In the genomic region with DNA sequence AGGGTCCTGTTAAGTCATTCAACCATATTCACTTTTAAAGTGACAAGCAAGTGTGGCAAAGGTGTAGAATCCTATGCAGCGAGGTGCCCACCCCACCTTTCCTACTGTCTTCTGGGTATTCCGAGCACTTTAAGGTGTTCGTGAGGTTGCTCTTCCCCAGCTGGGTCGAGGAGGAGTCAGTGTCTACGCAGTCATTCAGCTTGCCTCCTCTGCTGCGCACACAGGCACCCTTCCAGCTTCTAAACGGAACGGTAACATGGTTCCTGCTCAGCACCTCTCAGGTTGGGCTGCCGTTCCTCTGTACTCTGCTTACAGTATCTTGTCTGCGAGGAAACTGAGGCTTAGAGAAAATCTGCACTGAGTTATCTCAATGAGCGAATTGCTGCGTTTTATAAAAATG, we compare ENCODE assay signal across 7 mouse cellular contexts. TPM values are rescaled to one million over a fixed set of nuclear protein-coding genes. Genes with fewer than 3 reads are reported as not detected.
DNase-seq lines count a peak whose midpoint lies in the region; ATAC-seq and TF ChIP-seq lines count a peak whose summit lies in the region.

No protein-coding gene starts in this region.

- no peaks in the 10 kb centered on the region for H3K9me3 ChIP-seq in embryonic facial prominence, embryonic 11.5 days (replicated peaks; ENCODE audit: control insufficient read depth, low read length)
- no peaks in the 10 kb centered on the region for H3K9me3 ChIP-seq in hindbrain, embryonic 13.5 days
- no peaks in the 10 kb centered on the region for H3K9me3 ChIP-seq in midbrain, embryonic 14.5 days (ENCODE audit: control insufficient read depth, low read length)

- H3K9ac ChIP-seq in liver, adult 2 months (ENCODE audit: low read depth, low read length): peak overlapping the region; percentile 59
- no peak overlapping the region for H3K9ac ChIP-seq in embryonic facial prominence, embryonic 11.5 days (replicated peaks; ENCODE audit: low read length)
- H3K9ac ChIP-seq in hindbrain, embryonic 13.5 days: no peak overlapping the region
- H3K9ac ChIP-seq in midbrain, embryonic 14.5 days (replicated peaks; ENCODE audit: low read length): no peak overlapping the region; the same call in 1 of the 2 replicates

- H3K27me3 ChIP-seq in liver, adult 2 months (ENCODE audit: control insufficient read depth, insufficient read depth, low read length): no peaks in the 10 kb centered on the region
- H3K27me3 ChIP-seq in embryonic facial prominence, embryonic 11.5 days (ENCODE audit: control insufficient read depth, insufficient read depth, low read length): no peaks in the 10 kb centered on the region; the same call in 1 of the 2 replicates
- H3K27me3 ChIP-seq in hindbrain, embryonic 13.5 days: peaks cover 7% of the 10 kb centered on the region; the same call in 1 of the 2 replicates
- no peaks in the 10 kb centered on the region for H3K27me3 ChIP-seq in midbrain, embryonic 14.5 days (ENCODE audit: control insufficient read depth, insufficient read depth, low read length)

- WGBS in liver, adult 2 months: 24% methylated on average over 12 of the region's 12 CpGs
- WGBS in embryonic facial prominence, embryonic 11.5 days: 54% methylated on average over 12 of the region's 12 CpGs
- WGBS in hindbrain, embryonic 13.5 days: 52% methylated on average over 12 of the region's 12 CpGs
- WGBS in midbrain, embryonic 14.5 days: 49% methylated on average over 12 of the region's 12 CpGs

- peak; percentile 51 for DNase-seq in liver, adult 2 months (ENCODE audit: extremely low read depth, low read depth, low spot score)
- no peak for DNase-seq in liver
- DNase-seq in embryonic facial prominence, embryonic 11.5 days (ENCODE audit: low spot score): no peak
- no peak for DNase-seq in midbrain, embryonic 14.5 days
- DNase-seq in spleen, postnatal 36 days (ENCODE audit: low spot score in 2 of 2): no peak
- no peak for DNase-seq in gastrocnemius, postnatal 10 days

- H3K4me1 ChIP-seq in liver, adult 2 months (ENCODE audit: control insufficient read depth, insufficient read depth, low read length): peaks cover 15% of the 10 kb centered on the region
- no peaks in the 10 kb centered on the region; the same call in 1 of the 2 replicates for H3K4me1 ChIP-seq in embryonic facial prominence, embryonic 11.5 days (ENCODE audit: control insufficient read depth, insufficient read depth, low read length)
- peaks cover 67% of the 10 kb centered on the region for H3K4me1 ChIP-seq in hindbrain, embryonic 13.5 days (replicated peaks)
- peaks cover 19% of the 10 kb centered on the region for H3K4me1 ChIP-seq in midbrain, embryonic 14.5 days (ENCODE audit: control insufficient read depth, insufficient read depth, low read length)

- no peak for TF ChIP-seq POLR2A in liver, adult 2 months (IDR thresholded peaks at IDR 0.05; ENCODE audit: extremely low read depth, insufficient read depth, low read length)

- TF ChIP-seq CTCF in liver, adult 2 months (IDR thresholded peaks at IDR 0.05; ENCODE audit: low read depth, low read length): no peak

- H3K4me3 ChIP-seq in liver, adult 2 months (ENCODE audit: insufficient read depth, low read depth, low read length): peak overlapping the region; percentile 11; the same call in 1 of the 2 replicates
- H3K4me3 ChIP-seq in embryonic facial prominence, embryonic 11.5 days (ENCODE audit: low read depth, low read length): no peak overlapping the region
- H3K4me3 ChIP-seq in hindbrain, embryonic 13.5 days: no peak overlapping the region
- H3K4me3 ChIP-seq in midbrain, embryonic 14.5 days (replicated peaks; ENCODE audit: low read depth, low read length): no peak overlapping the region

- no peaks in the 10 kb centered on the region for H3K79me2 ChIP-seq in liver, adult 2 months (ENCODE audit: control insufficient read depth, insufficient read depth, low read length)

- no peaks in the 10 kb centered on the region for H3K36me3 ChIP-seq in liver, adult 2 months (ENCODE audit: control insufficient read depth, insufficient read depth, low read length)
- H3K36me3 ChIP-seq in embryonic facial prominence, embryonic 11.5 days (replicated peaks; ENCODE audit: control insufficient read depth, insufficient read depth, low read depth, low read length): no peaks in the 10 kb centered on the region
- no peaks in the 10 kb centered on the region for H3K36me3 ChIP-seq in hindbrain, embryonic 13.5 days
- no peaks in the 10 kb centered on the region for H3K36me3 ChIP-seq in midbrain, embryonic 14.5 days (ENCODE audit: control insufficient read depth, insufficient read depth, low read length)

- 0 out of 2 replicates have a peak overlapping the region, but pooled peaks have one; percentile 13 for H3K4me2 ChIP-seq in embryonic facial prominence, embryonic 11.5 days (ENCODE audit: low read depth, low read length)
- H3K4me2 ChIP-seq in hindbrain, embryonic 13.5 days: peak overlapping the region; percentile 37; the same call in 1 of the 2 replicates
- peak overlapping the region; percentile 33 for H3K4me2 ChIP-seq in midbrain, embryonic 14.5 days (ENCODE audit: low read length)

- ATAC-seq in embryonic facial prominence, embryonic 11.5 days (replicated peaks; ENCODE audit: insufficient number of reproducible peaks, low FRiP score, low TSS enrichment, low read depth): no peak
- ATAC-seq in hindbrain, embryonic 13.5 days (ENCODE audit: low FRiP score): no peak
- no peak for ATAC-seq in midbrain, embryonic 14.5 days (ENCODE audit: low FRiP score, low TSS enrichment)

- H3K27ac ChIP-seq in liver, adult 2 months (replicated peaks; ENCODE audit: insufficient read depth, low read depth, low read length): peak overlapping the region; percentile 95
- H3K27ac ChIP-seq in embryonic facial prominence, embryonic 11.5 days (replicated peaks; ENCODE audit: low read depth, low read length): no peak overlapping the region
- no peak overlapping the region for H3K27ac ChIP-seq in hindbrain, embryonic 13.5 days
- no peak overlapping the region for H3K27ac ChIP-seq in midbrain, embryonic 14.5 days (replicated peaks; ENCODE audit: low read depth, low read length)

RNA-seq across cellular contexts. Expression of gene Ablim1, which starts 40.4 kb away (rescaled TPM):
- 23.7 and 35.2 TPM in 2 replicates for total RNA-seq in liver, adult 2 months (2014; rRNA removed)
- polyA plus RNA-seq in liver, adult 2 months (2012; rRNA removed): 16.4 and 16.6 TPM in 2 replicates
- 22.8 and 24.2 TPM in 2 replicates for polyA plus RNA-seq in embryonic facial prominence, embryonic 11.5 days (2014; fragmentation: Nextera tagmentation; extraction: Ambion mirVana)
- 37.9 and 40.2 TPM in 2 replicates for polyA plus RNA-seq in hindbrain, embryonic 13.5 days (2015; fragmentation: Nextera tagmentation; extraction: Ambion mirVana)
- 44.4 and 52.8 TPM in 2 replicates for polyA plus RNA-seq in midbrain, embryonic 14.5 days (2014; fragmentation: Nextera tagmentation; extraction: Ambion mirVana)
- total RNA-seq in gastrocnemius, postnatal 10 days (2021): 10 to 100 TPM; 42.8 to 52.0 TPM
